Mouse (Mus musculus) hindbrain, postnatal 0 days (tissue): ENCODE measurements around the gene Agr2. TPM values are rescaled to one million over a fixed set of nuclear protein-coding genes. Genes with fewer than 3 reads are reported as not detected.
A peak's percentile ranks its signal among the peaks of the same experiment; 100 is the strongest.

Experiments used
- ATAC-seq: fragments of 200-750 bp; cut with Nextera tagmentation; 2 replicates; pipeline ENCODE4 v1.8.0; 2017; ENCODE audit warnings: mild to moderate bottlenecking, moderate TSS enrichment, moderate library complexity
- DNase-seq: peaks from one replicate; pipeline ENCODE4 v3.0.0-alpha.2; 2015; ENCODE audit warnings: low spot score
- H3K27ac ChIP-seq: fragments of 300-500 bp; sonication (generic); 2 replicates; pipeline ENCODE4 v1.5.1; 2014; ENCODE audit warnings: mild to moderate bottlenecking
- H3K27me3 ChIP-seq: fragments of 300-500 bp; sonication (generic); 2 replicates; pipeline ENCODE4 v1.6.1; 2014; ENCODE audit warnings: low read length, mixed read lengths; ENCODE audit not compliant: insufficient read depth
- H3K36me3 ChIP-seq: fragments of 300-500 bp; sonication (generic); 2 replicates; pipeline ENCODE4 v1.6.1; 2014; ENCODE audit warnings: low read length, mixed read lengths; ENCODE audit not compliant: insufficient read depth
- H3K4me1 ChIP-seq: fragments of 300-500 bp; sonication (generic); 2 replicates; pipeline ENCODE4 v1.6.1; 2014; ENCODE audit warnings: antibody characterized with exemption, low read length, mixed read lengths; ENCODE audit not compliant: insufficient read depth
- H3K4me2 ChIP-seq: fragments of 300-500 bp; sonication (generic); 2 replicates; pipeline ENCODE4 v1.6.1; 2014; ENCODE audit warnings: low read depth, mild to moderate bottlenecking, low read length, moderate library complexity, mixed read lengths
- H3K4me3 ChIP-seq: fragments of 300-500 bp; sonication (generic); 2 replicates; pipeline ENCODE4 v1.5.1; 2014; ENCODE audit warnings: low read length
- H3K9ac ChIP-seq: fragments of 300-500 bp; sonication (generic); replicated peaks from 2 replicates; pipeline ENCODE4 v1.6.1; 2014; ENCODE audit warnings: mild to moderate bottlenecking, low read length, moderate library complexity, mixed read lengths
- H3K9me3 ChIP-seq: fragments of 300-500 bp; sonication (generic); 2 replicates; pipeline ENCODE4 v1.6.1; 2016; ENCODE audit warnings: low read length, mixed read lengths
- CTCF ChIP-seq: IDR thresholded peaks from 2 replicates; pipeline ENCODE4 v1.5.1; 2016; ENCODE audit warnings: antibody characterized with exemption, control low read depth, low read depth
- WGBS: fragments of 180-500 bp; shearing (Covaris S2); extraction: QIAGEN DNeasy Blood & Tissue Kit; methylation state at CpG from one replicate; pipeline ENCODE4 v1.1.7; 2014; 5-methylcytosine and 5-hydroxymethylcytosine counted together
- polyA plus RNA-seq: library from polyadenylated mRNA; unstranded; fragments of >200 nt; fragmentation: Nextera tagmentation; extraction: Ambion mirVana; gene quantifications from 2 replicates; pipeline ENCODE4 v1.2.1, GENCODE M21; 2015
- total RNA-seq: library from RNA; depleted of rRNA; stranded (reverse); fragments of >200 nt; gene quantifications from 2 replicates; pipeline ENCODE4 v1.2.3, GENCODE M21; 2014

Agr2 gene
- total and polyA plus RNA-seq, 2 experiments from 2014 or later = 0.25 TPM; not detected in 1

GRCm38 (mm10) chr12:36035501-36035900 lies 42.8 kb downstream of the Agr2 start:
- DNase-seq (no peak), ATAC-seq (no peak)
- WGBS = 96% methylated on average over 6 of the region's 6 CpGs
- Histone ChIP-seq H3K36me3 (no peaks in the 10 kb centered on the region), H3K4me1 (0 out of 2 replicates have a peak, but pooled peaks cover 5% of the 10 kb centered on the region), H3K4me2 (no peak overlapping the region), H3K4me3 (no peak overlapping the region), H3K9me3 (no peaks in the 10 kb centered on the region), H3K9ac (no peak overlapping the region), H3K27me3 (no peaks in the 10 kb centered on the region), H3K27ac (no peak overlapping the region)
- TF ChIP-seq CTCF = no peak

GRCm38 (mm10) chr12:36036121-36036520 lies 43.4 kb downstream of the Agr2 start:
- 0 out of 2 replicates have a peak, but pooled peaks cover 8% of the 10 kb centered on the region for H3K4me1 ChIP-seq
- H3K4me3 ChIP-seq = no peak overlapping the region
- no peaks in the 10 kb centered on the region for H3K9me3 ChIP-seq
- WGBS = 99% methylated on average over 7 of the region's 7 CpGs
- no peak overlapping the region for H3K4me2 ChIP-seq
- DNase-seq (no peak), ATAC-seq (no peak)
- no peak overlapping the region for H3K9ac ChIP-seq
- no peak overlapping the region for H3K27ac ChIP-seq
- no peak for TF ChIP-seq CTCF
- H3K36me3 ChIP-seq = no peaks in the 10 kb centered on the region
- no peaks in the 10 kb centered on the region for H3K27me3 ChIP-seq

GRCm38 (mm10) chr12:36036776-36037175 lies 44.1 kb downstream of the Agr2 start:
- Histone ChIP-seq H3K4me2 (no peak overlapping the region), H3K4me3 (no peak overlapping the region), H3K9me3 (no peaks in the 10 kb centered on the region), H3K4me1 (0 out of 2 replicates have a peak, but pooled peaks cover 8% of the 10 kb centered on the region), H3K27me3 (no peaks in the 10 kb centered on the region), H3K36me3 (no peaks in the 10 kb centered on the region), H3K9ac (no peak overlapping the region), H3K27ac (no peak overlapping the region)
- DNase-seq (no peak), ATAC-seq (no peak)
- 87% methylated on average over 10 of the region's 10 CpGs for WGBS
- no peak for TF ChIP-seq CTCF

GRCm38 (mm10) chr12:36039541-36040084 lies 46.9 kb downstream of the Agr2 start:
- no peak for TF ChIP-seq CTCF
- 54% methylated on average over 9 of the region's 9 CpGs for WGBS
- DNase-seq (peak; percentile 18), ATAC-seq (no peak)
- H3K4me2 ChIP-seq = peak overlapping the region; percentile 67
- 0 out of 2 replicates have a peak, but pooled peaks cover 8% of the 10 kb centered on the region for H3K4me1 ChIP-seq
- no peaks in the 10 kb centered on the region for H3K36me3 ChIP-seq
- H3K9ac ChIP-seq = 0 out of 2 replicates have a peak overlapping the region, but pooled peaks have one; percentile 6
- no peak overlapping the region for H3K27ac ChIP-seq
- peak overlapping the region; percentile 99 for H3K4me3 ChIP-seq
- no peaks in the 10 kb centered on the region for H3K9me3 ChIP-seq
- no peaks in the 10 kb centered on the region for H3K27me3 ChIP-seq

- H3K4me1 ChIP-seq = 0 out of 2 replicates have a peak, but pooled peaks cover 8% of the 10 kb centered on the region
- no peaks in the 10 kb centered on the region for H3K36me3 ChIP-seq
- no peak for ATAC-seq
- peak overlapping the region; percentile 96; the same call in 1 of the 2 replicates for H3K27ac ChIP-seq
- H3K27me3 ChIP-seq = no peaks in the 10 kb centered on the region
- H3K4me2 ChIP-seq = peak overlapping the region; percentile 67
- H3K4me3 ChIP-seq = peak overlapping the region; percentile 99
- no peak for TF ChIP-seq CTCF
- peak overlapping the region; percentile 98 for H3K9ac ChIP-seq
- 34% methylated on average over 10 of the region's 10 CpGs for WGBS
- no peaks in the 10 kb centered on the region for H3K9me3 ChIP-seq
- peak; percentile 14 for DNase-seq
Measured at GRCm38 (mm10) chr12:36040571-36041280, 48.0 kb downstream of the Agr2 start.

GRCm38 (mm10) chr12:36041281-36041589 lies 48.5 kb downstream of the Agr2 start:
- H3K27me3 ChIP-seq = no peaks in the 10 kb centered on the region
- peak overlapping the region; percentile 67 for H3K4me2 ChIP-seq
- no peaks in the 10 kb centered on the region for H3K36me3 ChIP-seq
- peak overlapping the region; percentile 96; the same call in 1 of the 2 replicates for H3K27ac ChIP-seq
- 28% methylated on average over 4 of the region's 4 CpGs for WGBS
- peak overlapping the region; percentile 99 for H3K4me3 ChIP-seq
- peak overlapping the region; percentile 98 for H3K9ac ChIP-seq
- TF ChIP-seq CTCF = no peak
- no peaks in the 10 kb centered on the region for H3K9me3 ChIP-seq
- ATAC-seq = no peak
- no peak for DNase-seq
- H3K4me1 ChIP-seq = 0 out of 2 replicates have a peak, but pooled peaks cover 8% of the 10 kb centered on the region
